Mouse (Mus musculus): ENCODE measurements around the gene Herpud1. TPM values are rescaled to one million over a fixed set of nuclear protein-coding genes. Genes with fewer than 3 reads are reported as not detected.

Gene Herpud1
- polyA plus RNA-seq, 1 experiment from 2014 or later: 107 TPM

GRCm38 (mm10) chr8:94364686-94365312, 21.4 kb upstream of the Herpud1 start:
- Histone ChIP-seq H3K27me3 (replicated peaks; ENCODE audit: control insufficient read depth, insufficient read depth, low read length) (no peaks in the 10 kb centered on the region), H3K4me2 (ENCODE audit: low read depth, low read length) (no peak overlapping the region), H3K4me3 (ENCODE audit: low read depth, low read length) (no peak overlapping the region), H3K4me1 (ENCODE audit: control insufficient read depth, insufficient read depth, low read length) (no peaks in the 10 kb centered on the region), H3K9me3 (ENCODE audit: control insufficient read depth, low read length) (no peaks in the 10 kb centered on the region), H3K27ac (replicated peaks; ENCODE audit: low read depth, low read length) (no peak overlapping the region), H3K36me3 (ENCODE audit: control insufficient read depth, insufficient read depth, low read length) (no peaks in the 10 kb centered on the region), H3K9ac (ENCODE audit: low read depth, low read length) (no peak overlapping the region)
- no peak for DNase-seq (ENCODE audit: low spot score)
- ATAC-seq (ENCODE audit: low read depth): no peak
- WGBS: 85% methylated on average over 6 of the region's 6 CpGs

- H3K4me1 ChIP-seq (ENCODE audit: control insufficient read depth, insufficient read depth, low read length): no peaks in the 10 kb centered on the region
- H3K9ac ChIP-seq (ENCODE audit: low read depth, low read length): no peak overlapping the region
- no peak for DNase-seq (ENCODE audit: low spot score)
- WGBS: 88% methylated on average over 9 of the region's 9 CpGs
- no peaks in the 10 kb centered on the region for H3K9me3 ChIP-seq (ENCODE audit: control insufficient read depth, low read length)
- H3K4me3 ChIP-seq (ENCODE audit: low read depth, low read length): no peak overlapping the region
- H3K4me2 ChIP-seq (ENCODE audit: low read depth, low read length): no peak overlapping the region
- H3K27me3 ChIP-seq (replicated peaks; ENCODE audit: control insufficient read depth, insufficient read depth, low read length): no peaks in the 10 kb centered on the region
- no peak for ATAC-seq (ENCODE audit: low read depth)
- H3K27ac ChIP-seq (replicated peaks; ENCODE audit: low read depth, low read length): no peak overlapping the region
- no peaks in the 10 kb centered on the region for H3K36me3 ChIP-seq (ENCODE audit: control insufficient read depth, insufficient read depth, low read length)
Measured at GRCm38 (mm10) chr8:94365410-94365981, 20.7 kb upstream of the Herpud1 start.

GRCm38 (mm10) chr8:94370839-94371238, 15.4 kb upstream of the Herpud1 start:
- no peak for ATAC-seq (ENCODE audit: low read depth)
- DNase-seq (ENCODE audit: low spot score): no peak
- 67% methylated on average over 5 of the region's 5 CpGs for WGBS

GRCm38 (mm10) chr8:94372955-94373599, 13.2 kb upstream of the Herpud1 start:
- whole genome bisulfite sequencing: 75% methylated on average over 6 of the region's 6 CpGs
- H3K27ac ChIP-seq (replicated peaks; ENCODE audit: low read depth, low read length): no peak overlapping the region
- H3K4me3 ChIP-seq (ENCODE audit: low read depth, low read length): no peak overlapping the region
- no peaks in the 10 kb centered on the region for H3K9me3 ChIP-seq (ENCODE audit: control insufficient read depth, low read length)
- H3K27me3 ChIP-seq (replicated peaks; ENCODE audit: control insufficient read depth, insufficient read depth, low read length): no peaks in the 10 kb centered on the region
- ATAC-seq (ENCODE audit: low read depth) (no peak), DNase-seq (ENCODE audit: low spot score) (no peak)
- H3K4me1 ChIP-seq (ENCODE audit: control insufficient read depth, insufficient read depth, low read length): peaks cover 5% of the 10 kb centered on the region; the same call in 1 of the 2 replicates
- H3K4me2 ChIP-seq (ENCODE audit: low read depth, low read length): no peak overlapping the region
- H3K36me3 ChIP-seq (ENCODE audit: control insufficient read depth, insufficient read depth, low read length): no peaks in the 10 kb centered on the region
- H3K9ac ChIP-seq (ENCODE audit: low read depth, low read length): no peak overlapping the region

More at GRCm38 (mm10) chr8:94370839-94371238, 15.4 kb upstream of the Herpud1 start:
- Histone ChIP-seq H3K27me3 (replicated peaks; ENCODE audit: control insufficient read depth, insufficient read depth, low read length) (no peaks in the 10 kb centered on the region), H3K36me3 (ENCODE audit: control insufficient read depth, insufficient read depth, low read length) (no peaks in the 10 kb centered on the region), H3K27ac (replicated peaks; ENCODE audit: low read depth, low read length) (no peak overlapping the region), H3K4me3 (ENCODE audit: low read depth, low read length) (no peak overlapping the region), H3K4me2 (ENCODE audit: low read depth, low read length) (no peak overlapping the region), H3K4me1 (ENCODE audit: control insufficient read depth, insufficient read depth, low read length) (no peaks in the 10 kb centered on the region), H3K9ac (ENCODE audit: low read depth, low read length) (no peak overlapping the region), H3K9me3 (ENCODE audit: control insufficient read depth, low read length) (no peaks in the 10 kb centered on the region)

GRCm38 (mm10) chr8:94375551-94375991, 10.7 kb upstream of the Herpud1 start:
- no peak for DNase-seq (ENCODE audit: low spot score)
- Histone ChIP-seq H3K4me1 (ENCODE audit: control insufficient read depth, insufficient read depth, low read length) (peaks cover 5% of the 10 kb centered on the region; the same call in 1 of the 2 replicates), H3K4me2 (ENCODE audit: low read depth, low read length) (no peak overlapping the region), H3K4me3 (ENCODE audit: low read depth, low read length) (no peak overlapping the region), H3K36me3 (ENCODE audit: control insufficient read depth, insufficient read depth, low read length) (no peaks in the 10 kb centered on the region), H3K27ac (replicated peaks; ENCODE audit: low read depth, low read length) (no peak overlapping the region), H3K9me3 (ENCODE audit: control insufficient read depth, low read length) (no peaks in the 10 kb centered on the region), H3K27me3 (replicated peaks; ENCODE audit: control insufficient read depth, insufficient read depth, low read length) (no peaks in the 10 kb centered on the region), H3K9ac (ENCODE audit: low read depth, low read length) (no peak overlapping the region)
- ATAC-seq (ENCODE audit: low read depth): no peak
- WGBS: 52% methylated on average over 3 of the region's 3 CpGs

- peaks cover 5% of the 10 kb centered on the region; the same call in 1 of the 2 replicates for H3K4me1 ChIP-seq (ENCODE audit: control insufficient read depth, insufficient read depth, low read length)
- no peak overlapping the region for H3K4me2 ChIP-seq (ENCODE audit: low read depth, low read length)
- H3K27ac ChIP-seq (replicated peaks; ENCODE audit: low read depth, low read length): no peak overlapping the region
- H3K9me3 ChIP-seq (ENCODE audit: control insufficient read depth, low read length): no peaks in the 10 kb centered on the region
- H3K4me3 ChIP-seq (ENCODE audit: low read depth, low read length): no peak overlapping the region
- no peaks in the 10 kb centered on the region for H3K27me3 ChIP-seq (replicated peaks; ENCODE audit: control insufficient read depth, insufficient read depth, low read length)
- no peaks in the 10 kb centered on the region for H3K36me3 ChIP-seq (ENCODE audit: control insufficient read depth, insufficient read depth, low read length)
- DNase-seq (ENCODE audit: low spot score) (no peak), ATAC-seq (ENCODE audit: low read depth) (no peak)
- no peak overlapping the region for H3K9ac ChIP-seq (ENCODE audit: low read depth, low read length)
- 59% methylated on average over 3 of the region's 3 CpGs for WGBS
Measured at GRCm38 (mm10) chr8:94376176-94376575, 10.1 kb upstream of the Herpud1 start.

GRCm38 (mm10) chr8:94376580-94376979, 9.7 kb upstream of the Herpud1 start:
- 89% methylated on average over 2 of the region's 2 CpGs for WGBS
- DNase-seq (ENCODE audit: low spot score) (no peak), ATAC-seq (ENCODE audit: low read depth) (no peak)

GRCm38 (mm10) chr8:94377031-94377430, 9.2 kb upstream of the Herpud1 start:
- Histone ChIP-seq H3K36me3 (ENCODE audit: control insufficient read depth, insufficient read depth, low read length) (no peaks in the 10 kb centered on the region), H3K9me3 (ENCODE audit: control insufficient read depth, low read length) (no peaks in the 10 kb centered on the region), H3K27ac (replicated peaks; ENCODE audit: low read depth, low read length) (no peak overlapping the region), H3K4me3 (ENCODE audit: low read depth, low read length) (no peak overlapping the region), H3K27me3 (replicated peaks; ENCODE audit: control insufficient read depth, insufficient read depth, low read length) (no peaks in the 10 kb centered on the region), H3K4me2 (ENCODE audit: low read depth, low read length) (no peak overlapping the region), H3K9ac (ENCODE audit: low read depth, low read length) (no peak overlapping the region), H3K4me1 (ENCODE audit: control insufficient read depth, insufficient read depth, low read length) (peaks cover 5% of the 10 kb centered on the region; the same call in 1 of the 2 replicates)
- no peak for ATAC-seq (ENCODE audit: low read depth)
- no peak for DNase-seq (ENCODE audit: low spot score)
- WGBS: 72% methylated on average over 4 of the region's 4 CpGs

More at GRCm38 (mm10) chr8:94376580-94376979, 9.7 kb upstream of the Herpud1 start:
- Histone ChIP-seq H3K4me1 (ENCODE audit: control insufficient read depth, insufficient read depth, low read length) (peaks cover 5% of the 10 kb centered on the region; the same call in 1 of the 2 replicates), H3K27ac (replicated peaks; ENCODE audit: low read depth, low read length) (no peak overlapping the region), H3K27me3 (replicated peaks; ENCODE audit: control insufficient read depth, insufficient read depth, low read length) (no peaks in the 10 kb centered on the region), H3K36me3 (ENCODE audit: control insufficient read depth, insufficient read depth, low read length) (no peaks in the 10 kb centered on the region), H3K9ac (ENCODE audit: low read depth, low read length) (no peak overlapping the region), H3K4me3 (ENCODE audit: low read depth, low read length) (no peak overlapping the region), H3K4me2 (ENCODE audit: low read depth, low read length) (no peak overlapping the region), H3K9me3 (ENCODE audit: control insufficient read depth, low read length) (no peaks in the 10 kb centered on the region)
